Mouse (Mus musculus) large intestine, adult 2 months (tissue): ENCODE data around the gene Zfand5. TPM values are rescaled to one million over a fixed set of nuclear protein-coding genes. Genes with fewer than 3 reads are reported as not detected.

Experiments used
- DNase-seq: peaks from one replicate; pipeline ENCODE4 v3.0.0-alpha.2; 2012; ENCODE audit warnings: low read depth, low spot score
- WGBS: fragments of 180-500 bp; shearing (Covaris S2); methylation state at CpG from one replicate; pipeline ENCODE4 v1.1.7; 2018; 5-methylcytosine and 5-hydroxymethylcytosine counted together
- polyA plus RNA-seq: library from polyadenylated mRNA; depleted of rRNA; stranded (reverse); fragments of >200 nt; gene quantifications from 2 replicates; pipeline ENCODE4 v1.2.3, GENCODE M21; 2012; rRNA removed

The Zfand5 gene
- polyA plus RNA-seq, 1 experiment = 10.3 TPM

GRCm38 (mm10) chr19:21325333-21325732 is 53.3 kb downstream of the Zfand5 start:
- WGBS = 86% methylated on average over 3 of the region's 3 CpGs
- DNase-seq = no peak

GRCm38 (mm10) chr19:21328951-21329350 is 56.9 kb downstream of the Zfand5 start:
- WGBS = 81% methylated on average over 9 of the region's 9 CpGs
- DNase-seq = no peak

GRCm38 (mm10) chr19:21329770-21330169 is 57.7 kb downstream of the Zfand5 start:
- 15% methylated on average over 5 of the region's 5 CpGs for WGBS
- DNase-seq = no peak

GRCm38 (mm10) chr19:21330305-21331115 is 58.4 kb downstream of the Zfand5 start:
- DNase-seq = no peak
- WGBS = 87% methylated on average over 6 of the region's 6 CpGs

GRCm38 (mm10) chr19:21331621-21332155 is 59.6 kb downstream of the Zfand5 start:
- DNase-seq = no peak
- WGBS = 78% methylated on average over 11 of the region's 11 CpGs

Other genes with a start within 250 kb of the Zfand5 start
- gene Gda, start 201.2 kb downstream of the Zfand5 start, polyA plus RNA-seq = 24.8 and 75.7 TPM in 2 replicates